Mouse (Mus musculus) urinary bladder, postnatal 36 days (tissue): ENCODE results near the gene Ttpal.
"Not testable (repeated sequence)": the region's sequence is repeated elsewhere in the genome, so short reads cannot be mapped to it uniquely, and the experiment has no call there.

Experiments used
- DNase-seq, 2 experiments: peaks; one replicate each; pipeline ENCODE4 v3.0.0; 2022; ENCODE audit warnings: low spot score in 2 of 2, mixed read lengths in 1 of 2

Gene Ttpal

GRCm38 (mm10) chr2:163631223-163631622, 29.1 kb downstream of the Ttpal start:
- no peak for DNase-seq

- DNase-seq = no peak
Observed at GRCm38 (mm10) chr2:163631715-163632114, 29.6 kb downstream of the Ttpal start.

DNA sequence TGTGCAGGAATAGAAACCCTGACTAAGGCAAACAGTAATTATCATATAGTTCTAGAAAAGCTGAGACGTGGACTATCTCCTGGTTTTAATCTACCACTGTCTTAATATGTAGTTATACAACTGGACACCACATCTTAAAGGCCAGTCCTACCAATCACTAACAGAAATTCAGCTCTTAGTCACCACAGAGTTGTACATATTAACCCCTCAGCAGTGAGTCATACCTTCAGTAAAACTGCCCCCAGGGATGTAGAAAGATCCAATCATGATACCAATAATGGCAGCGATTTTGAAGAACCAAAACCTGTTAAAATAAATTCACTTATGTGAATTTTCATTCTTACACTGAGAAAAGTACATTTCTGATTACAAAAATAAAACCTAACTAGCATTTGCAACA, 32.1 kb downstream of the Ttpal start:
- DNase-seq = no peak

DNA sequence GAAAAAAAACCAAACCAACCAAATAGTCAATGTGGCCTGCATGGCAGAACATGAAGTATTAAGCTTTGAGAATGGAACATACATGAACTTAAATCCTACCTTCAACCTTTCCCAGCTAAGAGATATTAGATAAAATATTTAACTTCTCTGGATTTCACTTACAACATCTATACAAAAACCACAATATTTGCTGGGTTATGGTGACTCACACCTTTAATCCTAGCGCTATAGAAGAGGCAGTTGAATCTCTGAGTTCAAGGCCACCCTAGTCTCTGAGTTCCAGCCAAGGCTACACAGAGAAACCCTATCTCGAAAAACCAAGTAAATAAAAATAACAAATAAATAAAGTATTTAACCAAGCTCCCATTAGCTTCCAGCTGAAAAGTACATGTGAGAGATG, 33.9 kb downstream of the Ttpal start:
- no peak for DNase-seq

- DNase-seq = no peak
Observed at GRCm38 (mm10) chr2:163637655-163638266, 35.6 kb downstream of the Ttpal start.

DNA sequence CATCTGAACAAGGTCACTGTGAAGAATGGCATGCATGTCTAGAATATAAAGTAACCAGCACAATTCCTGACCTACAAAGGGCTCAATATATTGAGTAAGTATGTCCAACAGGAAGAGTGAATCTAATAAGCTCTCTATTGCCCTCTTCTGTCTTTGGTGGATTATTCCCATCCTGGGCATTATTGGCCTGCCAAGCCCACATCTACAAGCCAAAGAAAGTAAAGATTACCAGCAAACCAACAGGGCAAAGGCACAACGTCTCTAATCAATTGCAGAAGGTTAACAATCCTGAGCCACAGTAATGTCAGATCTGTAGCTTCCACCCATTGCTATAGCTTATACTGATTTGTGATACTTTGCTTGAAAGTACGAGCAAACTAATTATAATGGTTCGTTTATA, 38.4 kb downstream of the Ttpal start:
- no peak for DNase-seq

GRCm38 (mm10) chr2:163641681-163642080, 39.6 kb downstream of the Ttpal start:
- DNase-seq = no peak

DNA sequence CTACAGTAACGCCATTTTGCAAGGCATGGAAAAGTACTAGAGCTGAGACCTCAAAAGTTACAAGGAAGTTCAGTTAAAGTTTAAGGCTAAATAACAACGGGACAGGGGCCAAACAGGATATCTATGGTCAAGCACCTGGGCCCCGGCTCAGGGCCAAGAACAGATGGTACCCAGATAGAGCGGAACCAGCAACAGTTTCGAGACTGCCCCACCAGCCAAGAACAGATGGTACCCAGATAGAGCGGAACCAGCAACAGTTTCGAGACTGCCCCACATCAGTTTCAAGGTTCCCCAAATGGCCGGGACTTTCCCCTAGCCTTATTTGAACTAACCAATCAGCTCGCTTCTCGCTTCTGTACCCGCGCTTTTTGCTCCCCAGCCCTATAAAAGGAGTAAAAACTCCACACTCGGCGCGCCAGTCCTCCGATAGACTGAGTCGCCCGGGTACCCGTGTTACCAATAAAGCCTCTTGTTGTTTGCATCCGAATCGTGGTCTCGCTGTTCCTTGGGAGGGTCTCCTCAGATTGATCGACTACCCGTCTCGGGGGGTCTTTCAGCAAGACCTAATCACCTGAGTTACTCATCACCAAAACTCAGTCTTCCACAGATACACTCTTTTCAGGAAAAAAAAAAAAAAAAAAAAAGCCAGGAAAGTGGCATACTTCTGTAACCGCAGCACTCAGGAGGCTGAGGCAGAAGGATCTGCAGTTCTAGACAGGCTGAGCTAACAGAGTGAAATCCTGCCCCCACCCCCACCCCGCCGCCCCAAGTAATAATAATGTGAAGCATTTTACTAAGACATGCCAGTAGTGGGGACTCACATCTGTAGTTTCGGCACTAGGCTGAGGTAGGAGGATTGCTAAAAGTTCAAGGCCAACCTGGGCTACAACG, 40.8 kb downstream of the Ttpal start:
- DNase-seq = peak; percentile 32 to 66

DNA sequence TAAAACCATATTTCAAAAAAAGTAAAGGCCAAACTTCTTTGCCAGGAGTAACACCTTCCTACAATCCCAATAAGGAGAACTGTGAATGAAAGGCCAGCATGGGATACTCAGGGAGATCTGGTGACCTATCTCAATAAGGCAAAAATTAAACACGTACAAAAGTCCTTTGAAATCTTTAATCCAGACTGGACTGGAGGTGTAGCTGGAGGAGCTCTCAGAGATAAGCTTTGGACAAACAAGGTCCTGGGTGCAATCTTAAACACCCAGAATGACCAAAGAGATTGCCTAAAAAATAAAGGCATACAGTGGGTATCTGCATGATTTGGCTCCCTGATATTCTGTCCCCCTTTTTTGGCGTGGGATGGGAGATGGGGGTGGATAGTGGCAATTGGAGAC, 41.5 kb downstream of the Ttpal start:
- no peak for DNase-seq

- DNase-seq = no peak
Observed at GRCm38 (mm10) chr2:163644047-163644446, 41.9 kb downstream of the Ttpal start.

DNA sequence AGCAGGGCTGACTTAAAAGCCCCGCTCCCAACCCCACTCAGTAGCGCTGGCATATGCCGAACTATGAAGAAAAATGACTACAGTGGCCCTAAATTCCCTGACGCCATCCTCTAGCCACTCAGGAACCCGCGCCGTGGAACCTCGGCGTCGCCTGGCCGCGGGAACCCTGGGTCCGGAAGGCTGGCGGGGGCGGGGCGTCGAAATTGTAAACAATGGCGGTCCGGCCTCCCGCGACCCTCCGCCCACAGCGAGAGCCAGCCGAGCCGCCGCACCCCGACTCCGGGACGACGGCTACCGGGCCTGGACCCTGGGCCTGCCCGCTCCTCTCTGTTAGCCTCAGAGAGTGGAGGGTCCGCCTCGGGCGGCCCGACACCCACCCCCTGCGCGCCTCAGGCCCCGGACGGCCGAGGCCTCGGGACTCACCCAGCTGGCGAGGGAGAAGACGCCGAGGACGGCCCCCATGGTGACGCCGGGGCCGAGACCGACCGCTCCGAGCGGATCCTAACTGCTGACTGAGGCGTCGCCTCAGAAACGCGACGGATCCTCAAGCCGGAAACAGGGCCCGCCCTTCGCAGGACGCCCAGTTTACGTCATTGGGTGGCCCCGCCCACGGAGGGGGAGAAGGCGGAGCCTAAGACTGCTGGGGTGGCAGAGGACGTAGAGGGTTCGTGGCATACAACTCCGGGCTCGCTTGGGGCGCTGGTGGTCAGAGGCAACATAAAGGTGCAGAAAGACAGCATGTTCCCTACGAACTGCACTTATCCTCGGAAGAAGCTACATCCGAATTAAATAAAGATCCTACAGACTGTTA, 42.7 kb downstream of the Ttpal start, which contains the start of gene Serinc3:
TSS of gene Serinc3 (minus strand) at position 557 of the 811 bp plus-strand sequence.
- DNase-seq = peak; percentile 99 to 100

DNA sequence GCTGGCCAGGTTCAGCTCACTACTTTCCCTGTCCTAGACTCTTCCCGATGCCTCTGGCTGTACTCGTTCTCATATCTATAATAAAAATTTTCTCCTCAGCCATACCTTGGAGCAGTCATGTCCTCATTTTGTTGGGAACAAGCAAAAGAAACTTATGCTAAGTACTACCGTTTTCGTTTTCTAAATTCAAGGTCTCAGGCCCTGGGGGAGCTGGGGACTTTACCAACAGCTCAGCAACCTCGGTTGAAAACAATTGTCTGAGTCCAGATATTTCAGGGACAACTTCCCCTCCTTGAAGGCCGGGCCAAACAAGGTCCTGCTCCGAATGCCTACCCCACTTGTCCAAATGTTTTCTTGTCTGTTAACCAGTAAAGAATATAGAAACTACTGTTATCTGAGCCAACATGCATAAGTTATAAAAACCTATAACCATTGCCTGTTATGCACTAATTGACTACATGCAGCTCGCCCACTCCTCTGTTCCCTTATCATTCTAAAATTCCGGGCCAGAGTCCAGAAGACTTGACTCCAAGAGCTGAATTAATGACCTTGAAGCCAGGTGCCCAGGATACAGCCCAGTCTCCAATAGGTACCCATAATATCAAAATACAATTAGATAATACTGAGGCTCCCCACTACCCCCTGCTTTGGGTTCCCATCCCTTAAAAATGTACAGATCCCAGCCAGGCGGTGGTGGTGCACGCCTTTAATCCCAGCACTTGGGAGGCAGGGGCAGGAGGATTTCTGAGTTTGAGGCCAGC, 43.8 kb downstream of the Ttpal start:
- DNase-seq = no peak

GRCm38 (mm10) chr2:163646461-163647080, 44.5 kb downstream of the Ttpal start:
- DNase-seq = no peak

DNA sequence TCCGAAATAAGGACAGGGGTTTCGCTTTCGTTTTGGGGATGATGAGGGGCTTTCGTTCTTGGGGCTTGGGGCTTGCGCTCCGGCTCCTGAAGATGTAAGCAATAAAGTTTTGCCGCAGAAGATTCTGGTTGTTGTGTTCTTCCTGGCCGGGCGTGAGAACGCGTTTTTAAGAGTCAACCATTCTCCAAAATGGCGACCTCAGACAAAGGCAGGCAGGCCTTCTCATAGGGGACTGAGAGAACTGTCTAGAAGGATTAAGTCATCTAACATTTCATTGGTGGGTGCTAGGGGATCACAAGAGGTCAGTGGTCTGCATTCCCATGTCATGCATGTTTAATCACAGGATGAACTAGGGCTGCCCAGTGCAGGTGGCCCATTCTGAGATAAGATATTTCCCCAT, 53.6 kb downstream of the Ttpal start:
- DNase-seq = not testable (repeated sequence)

- DNase-seq = no peak
Observed at GRCm38 (mm10) chr2:163657486-163657885, 55.4 kb downstream of the Ttpal start.

- peak; percentile 68 to 81 for DNase-seq
Observed at GRCm38 (mm10) chr2:163657975-163658886, 56.1 kb downstream of the Ttpal start, which contains the start of gene Pkig. Gene Pkig (plus strand): TSS chr2:163658386.

GRCm38 (mm10) chr2:163658941-163659340, 56.8 kb downstream of the Ttpal start:
- DNase-seq = no peak

GRCm38 (mm10) chr2:163659431-163659830, 57.3 kb downstream of the Ttpal start:
- DNase-seq = no peak

DNA sequence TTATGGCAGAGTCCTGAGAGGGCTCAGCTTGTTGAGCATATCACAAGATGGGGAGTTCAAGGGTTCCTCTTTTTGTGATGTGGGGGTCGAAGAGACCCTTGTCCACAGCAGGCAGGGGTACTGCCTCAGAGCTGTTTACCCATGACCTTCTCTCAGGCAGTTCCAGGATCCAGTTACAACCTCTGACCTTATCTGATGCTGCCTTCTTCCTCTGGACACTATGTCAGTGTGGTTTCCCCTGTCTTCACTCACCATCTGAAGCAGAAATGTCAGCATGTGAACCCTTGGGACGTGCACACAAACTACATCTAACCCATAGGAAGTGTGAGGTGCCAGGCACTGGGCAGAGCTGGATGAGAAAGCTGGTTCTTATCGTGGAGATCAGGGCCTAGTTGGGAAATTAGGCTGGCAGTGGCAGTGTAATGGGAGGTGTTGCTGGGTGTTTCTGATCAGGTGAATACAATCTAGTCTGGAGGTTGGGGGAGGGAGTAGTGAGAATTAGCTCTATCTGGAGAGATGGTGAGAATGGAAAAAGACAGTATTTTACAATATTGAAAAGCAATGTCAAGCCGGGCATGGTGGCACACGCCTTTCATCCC, 58.1 kb downstream of the Ttpal start:
- DNase-seq = no peak
